8 mouse cellular contexts compared by ENCODE assay signal in genomic region chrX:48053743-48054142, GRCm38 (mm10). TPM values are rescaled to one million over a fixed set of nuclear protein-coding genes. Genes with fewer than 3 reads are reported as not detected.
A peak's percentile ranks its signal among the peaks of the same experiment; 100 is the strongest.
DNase-seq lines count a peak whose midpoint lies in the region; ATAC-seq and TF ChIP-seq lines count a peak whose summit lies in the region.

No protein-coding gene starts in this region.

- no peaks in the 10 kb centered on the region for H3K36me3 ChIP-seq in lung, embryonic 15.5 days
- H3K36me3 ChIP-seq in hindbrain, embryonic 10.5 days, result no peaks in the 10 kb centered on the region
- H3K36me3 ChIP-seq in lung, postnatal 0 days (ENCODE audit: insufficient read depth, low read length), result no peaks in the 10 kb centered on the region
- no peaks in the 10 kb centered on the region for H3K36me3 ChIP-seq in stomach, embryonic 16.5 days (ENCODE audit: control insufficient read depth, insufficient read depth, low read length)

- no peak overlapping the region for H3K27ac ChIP-seq in lung, embryonic 15.5 days
- H3K27ac ChIP-seq in hindbrain, embryonic 10.5 days, result no peak overlapping the region
- no peak overlapping the region; the same call in 1 of the 2 replicates for H3K27ac ChIP-seq in lung, postnatal 0 days (ENCODE audit: low read length)
- no peak overlapping the region for H3K27ac ChIP-seq in stomach, embryonic 16.5 days (ENCODE audit: low read length)

- no peaks in the 10 kb centered on the region for H3K9me3 ChIP-seq in lung, embryonic 15.5 days
- no peaks in the 10 kb centered on the region for H3K9me3 ChIP-seq in hindbrain, embryonic 10.5 days
- no peaks in the 10 kb centered on the region for H3K9me3 ChIP-seq in lung, postnatal 0 days (ENCODE audit: low read length)
- H3K9me3 ChIP-seq in stomach, embryonic 16.5 days (replicated peaks; ENCODE audit: control insufficient read depth, low read length), result no peaks in the 10 kb centered on the region

- H3K27me3 ChIP-seq in lung, embryonic 15.5 days, result no peaks in the 10 kb centered on the region
- peaks cover 9% of the 10 kb centered on the region for H3K27me3 ChIP-seq in hindbrain, embryonic 10.5 days (ENCODE audit: insufficient read depth, poor library complexity, severe bottlenecking)
- no peaks in the 10 kb centered on the region for H3K27me3 ChIP-seq in lung, postnatal 0 days (replicated peaks; ENCODE audit: insufficient read depth, low read length)
- H3K27me3 ChIP-seq in stomach, embryonic 16.5 days (ENCODE audit: control insufficient read depth, insufficient read depth, low read length), result no peaks in the 10 kb centered on the region; the same call in 1 of the 2 replicates

- peak overlapping the region; percentile 33; the same call in 1 of the 2 replicates for H3K4me3 ChIP-seq in lung, embryonic 15.5 days
- H3K4me3 ChIP-seq in hindbrain, embryonic 10.5 days, result peak overlapping the region; percentile 43
- peak overlapping the region; percentile 31; the same call in 1 of the 2 replicates for H3K4me3 ChIP-seq in lung, postnatal 0 days (ENCODE audit: low read depth, low read length)
- no peak overlapping the region; the same call in 1 of the 2 replicates for H3K4me3 ChIP-seq in stomach, embryonic 16.5 days (replicated peaks; ENCODE audit: low read length)

- 31% methylated on average over 3 of the region's 3 CpGs for WGBS in lung, embryonic 15.5 days
- WGBS in hindbrain, embryonic 10.5 days, result 51% methylated on average over 3 of the region's 3 CpGs
- 37% methylated on average over 3 of the region's 3 CpGs for whole genome bisulfite sequencing in lung, postnatal 0 days
- WGBS in stomach, embryonic 16.5 days, result 30% methylated on average over 3 of the region's 3 CpGs

- H3K9ac ChIP-seq in lung, embryonic 15.5 days, result no peak overlapping the region
- no peak overlapping the region for H3K9ac ChIP-seq in lung, postnatal 0 days (replicated peaks; ENCODE audit: low read depth)
- no peak overlapping the region for H3K9ac ChIP-seq in stomach, embryonic 16.5 days (ENCODE audit: low read length)

- no peak for ATAC-seq in lung, embryonic 15.5 days (ENCODE audit: borderline replicate concordance, extremely low read depth, low FRiP score, low TSS enrichment)
- peak; percentile 65 for ATAC-seq in lung, postnatal 0 days
- ATAC-seq in stomach, embryonic 16.5 days (ENCODE audit: insufficient read depth, low FRiP score), result no peak

- TF ChIP-seq CTCF in lung, postnatal 0 days (IDR thresholded peaks at IDR 0.05), result no peak

- no peak for DNase-seq in lung, postnatal 25 days (ENCODE audit: low spot score)
- no peak for DNase-seq in hindbrain, embryonic 10.5 days (ENCODE audit: low spot score)
- peak; percentile 22 for DNase-seq in lung, postnatal 0 days (ENCODE audit: low spot score)
- no peak for DNase-seq in thymus, postnatal 4 days
- no peak for DNase-seq in retina, embryonic 14.5 days (ENCODE audit: low spot score)
- DNase-seq in spleen, adult 18-20 months, result no peak

- no peak for TF ChIP-seq EP300 in lung, postnatal 0 days (IDR thresholded peaks at IDR 0.05)

- H3K4me1 ChIP-seq in lung, embryonic 15.5 days, result no peaks in the 10 kb centered on the region
- no peaks in the 10 kb centered on the region for H3K4me1 ChIP-seq in hindbrain, embryonic 10.5 days (replicated peaks)
- no peaks in the 10 kb centered on the region for H3K4me1 ChIP-seq in lung, postnatal 0 days (ENCODE audit: insufficient read depth, low read depth, low read length)
- H3K4me1 ChIP-seq in stomach, embryonic 16.5 days (ENCODE audit: control insufficient read depth, insufficient read depth, low read length), result no peaks in the 10 kb centered on the region

- H3K4me2 ChIP-seq in lung, embryonic 15.5 days, result peak overlapping the region; percentile 60
- peak overlapping the region; percentile 50; the same call in 1 of the 2 replicates for H3K4me2 ChIP-seq in lung, postnatal 0 days (replicated peaks; ENCODE audit: low read depth, low read length)
- H3K4me2 ChIP-seq in stomach, embryonic 16.5 days (ENCODE audit: low read depth, low read length), result peak overlapping the region; percentile 61

RNA-seq across cellular contexts. Expression of gene Apln, which starts 19.1 kb away (rescaled TPM):
- polyA plus RNA-seq in lung, embryonic 15.5 days (2015; fragmentation: Nextera tagmentation; extraction: Ambion mirVana), result 13.4 and 15.1 TPM in 2 replicates
- 3.7 and 3.8 TPM in 2 replicates for polyA plus RNA-seq in hindbrain, embryonic 10.5 days (2016; fragmentation: Nextera tagmentation; extraction: Ambion mirVana)
- polyA plus RNA-seq in lung, postnatal 0 days (2015; fragmentation: Nextera tagmentation; extraction: Ambion mirVana), result 12.7 and 12.9 TPM in 2 replicates
- 5.1 and 6.5 TPM in 2 replicates for polyA plus RNA-seq in stomach, embryonic 16.5 days (2015; fragmentation: Nextera tagmentation; extraction: Ambion mirVana)

RNA-seq across cellular contexts. Expression of gene Xpnpep2, which starts 54.8 kb away (rescaled TPM):
- polyA plus RNA-seq in lung, embryonic 15.5 days (2015; fragmentation: Nextera tagmentation; extraction: Ambion mirVana), result 0.87 and 1.0 TPM in 2 replicates
- polyA plus RNA-seq in hindbrain, embryonic 10.5 days (2016; fragmentation: Nextera tagmentation; extraction: Ambion mirVana), result 1.3 and 1.4 TPM in 2 replicates
- polyA plus RNA-seq in lung, postnatal 0 days (2015; fragmentation: Nextera tagmentation; extraction: Ambion mirVana), result 0.54 and 0.64 TPM in 2 replicates
- 1.3 and 1.4 TPM in 2 replicates for polyA plus RNA-seq in stomach, embryonic 16.5 days (2015; fragmentation: Nextera tagmentation; extraction: Ambion mirVana)
